Mouse (Mus musculus) ES-Bruce4 (cell line): ENCODE data around the gene Arid1b.

ENCODE experiments used
- CTCF ChIP-seq: IDR thresholded peaks from one replicate; pipeline ENCODE4 v1.8.1; 2011; ENCODE audit warnings: low read depth, low read length
- POLR2A ChIP-seq: IDR thresholded peaks from one replicate; pipeline ENCODE4 v1.8.1; 2011; ENCODE audit warnings: low read length; ENCODE audit not compliant: insufficient read depth

GRCm38 (mm10) chr17:4968878-4969277 lies 25.3 kb upstream of the Arid1b start:
- no peak for TF ChIP-seq CTCF
- no peak for TF ChIP-seq POLR2A
